Mouse (Mus musculus): ENCODE results near the gene Fam205c.
A peak's percentile ranks its signal among the peaks of the same experiment; 100 is the strongest.
"Not testable (repeated sequence)": the region's sequence is repeated elsewhere in the genome, so short reads cannot be mapped to it uniquely, and the experiment has no call there.

Fam205c gene

GRCm38 (mm10) chr4:42877657-42878056 lies 3.6 kb upstream of the Fam205c start:
- DNase-seq (ENCODE audit: low read depth, low spot score): no peak

DNA sequence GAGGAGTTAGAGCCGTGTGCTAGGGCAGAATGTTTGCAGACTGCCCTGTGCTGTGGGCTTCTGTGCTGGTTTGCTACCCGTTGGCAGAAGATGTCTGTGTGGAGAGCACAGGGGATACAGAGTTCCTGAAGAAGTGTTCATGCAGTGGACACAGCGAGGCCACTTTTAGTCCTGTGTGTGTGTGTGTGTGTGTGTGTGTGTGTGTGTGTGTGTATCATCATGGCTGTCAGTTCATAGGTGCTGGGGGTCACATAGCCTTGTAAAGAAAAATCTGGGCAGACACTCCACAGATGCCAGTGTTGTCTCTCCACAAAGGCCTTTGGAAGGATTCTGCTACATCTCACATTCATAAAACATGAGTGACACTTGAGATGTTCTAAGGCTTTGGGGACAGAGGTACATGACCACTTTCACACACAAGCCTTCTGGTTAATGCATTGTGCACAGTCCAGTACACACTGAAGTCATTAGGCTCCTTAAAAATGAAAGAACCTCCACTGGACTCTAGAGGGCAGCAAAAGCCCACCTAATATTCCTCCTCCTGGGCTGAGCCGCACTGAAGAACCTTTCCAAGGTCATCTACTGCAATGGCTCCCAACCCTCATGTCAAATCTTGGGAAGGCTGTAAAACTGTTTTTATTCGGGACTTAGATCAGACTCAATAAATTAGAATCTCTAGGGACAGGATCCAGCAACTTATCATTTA lies 2.7 kb upstream of the Fam205c start:
- peak; percentile 75 for DNase-seq (ENCODE audit: low read depth, low spot score)

DNA sequence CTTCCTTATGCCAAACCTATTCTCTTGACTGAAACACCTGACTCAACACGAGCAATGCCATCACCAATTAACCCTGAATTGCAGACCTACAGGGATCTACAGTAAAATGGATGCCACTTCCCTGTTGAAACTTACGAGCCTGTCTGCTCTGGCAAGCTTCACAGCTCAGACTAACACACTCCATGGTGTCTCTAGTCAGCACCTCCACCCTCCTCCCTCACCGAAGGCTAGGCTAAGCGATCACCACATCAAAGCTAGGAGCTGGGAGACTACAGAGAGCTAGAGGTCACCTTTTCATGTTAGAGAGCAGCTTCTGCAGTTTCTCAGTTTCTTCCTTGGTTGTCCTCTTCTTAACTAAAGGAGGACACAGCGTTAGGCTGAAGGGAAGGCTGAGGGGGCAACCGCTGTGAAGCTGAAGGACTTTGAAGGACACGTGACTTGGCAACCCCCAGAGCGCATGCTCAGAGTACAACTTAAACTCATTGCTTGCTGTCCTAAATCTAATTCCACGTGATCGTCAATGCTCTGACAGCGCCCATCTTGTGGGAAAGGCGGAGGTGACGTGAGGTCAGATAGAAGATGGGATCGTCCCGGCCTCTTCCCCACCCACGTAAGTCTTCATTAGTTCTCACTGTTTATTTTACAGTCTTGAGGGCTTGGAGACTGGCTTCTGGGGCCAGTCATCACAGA lies 1.1 kb downstream of the Fam205c start:
- DNase-seq (ENCODE audit: low read depth, low spot score): no peak

GRCm38 (mm10) chr4:42872151-42872550 lies 1.9 kb downstream of the Fam205c start:
- no peak for DNase-seq (ENCODE audit: low read depth, low spot score)

GRCm38 (mm10) chr4:42870748-42871147 lies 3.3 kb downstream of the Fam205c start:
- DNase-seq (ENCODE audit: low read depth, low spot score): no peak

- no peak for DNase-seq (ENCODE audit: low read depth, low spot score)
Measured at GRCm38 (mm10) chr4:42868193-42868592, 5.8 kb downstream of the Fam205c start.

DNA sequence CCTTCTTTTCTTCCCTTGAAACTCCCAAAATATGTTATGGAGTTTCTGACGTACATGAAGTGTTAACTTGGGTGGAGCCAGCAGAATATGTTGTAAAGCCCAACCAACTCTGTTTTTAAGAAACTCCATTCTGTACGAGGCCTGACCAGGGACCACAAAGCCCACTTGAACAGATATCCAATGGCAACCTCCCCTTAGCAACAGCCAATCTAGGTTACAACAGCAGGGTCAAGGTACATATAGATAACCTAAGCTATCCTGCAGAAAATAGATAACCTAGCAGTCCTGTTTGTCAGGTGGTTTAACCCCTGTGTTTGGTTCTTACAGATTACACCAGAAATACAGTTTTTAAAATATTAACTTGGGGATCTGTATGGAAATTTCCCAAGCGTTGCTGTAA lies 6.6 kb downstream of the Fam205c start:
- no peak for DNase-seq (ENCODE audit: low read depth, low spot score)

- DNase-seq (ENCODE audit: low read depth, low spot score): not testable (repeated sequence)
Measured at GRCm38 (mm10) chr4:42863487-42863886, 10.5 kb downstream of the Fam205c start.

DNA sequence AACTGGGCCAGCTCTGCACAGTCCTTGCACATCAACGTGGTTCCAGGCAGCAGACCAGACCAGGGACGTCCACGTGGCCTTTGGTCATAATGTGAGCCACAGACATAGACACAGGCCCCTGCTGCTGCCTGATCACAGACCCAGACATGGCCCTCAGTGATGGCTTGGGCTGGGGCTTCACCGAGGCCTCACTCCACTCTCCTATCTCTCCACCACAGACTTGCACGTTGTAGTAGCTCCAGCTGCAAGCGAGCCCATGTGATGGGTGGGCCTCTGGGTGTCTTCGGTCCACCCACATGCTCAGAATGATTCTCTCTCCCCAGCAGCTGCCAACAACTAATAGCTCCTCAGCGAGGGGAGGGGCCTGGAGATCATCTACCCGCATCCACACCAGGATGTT lies 13.6 kb downstream of the Fam205c start:
- not testable (repeated sequence) for DNase-seq (ENCODE audit: low read depth, low spot score)

DNA sequence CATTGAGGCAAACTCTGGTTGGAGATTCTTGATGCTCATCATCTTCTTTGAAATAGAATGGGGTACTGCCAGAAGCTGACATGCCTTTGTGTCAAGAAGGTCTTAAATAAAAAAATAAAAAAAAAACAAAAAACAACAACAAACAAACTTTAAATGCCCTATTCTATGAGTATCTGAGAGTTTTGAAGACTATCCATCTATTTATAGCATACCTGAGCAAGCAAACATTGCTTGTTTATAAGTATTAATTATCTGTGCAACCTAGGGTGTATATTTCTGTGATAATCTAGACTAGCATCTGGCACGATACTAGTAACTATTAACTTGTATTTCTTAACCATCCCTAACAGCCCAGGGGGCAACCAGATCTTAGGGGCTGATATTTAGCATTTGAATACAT lies 17.4 kb downstream of the Fam205c start, which contains the start of gene Gm12394:
Gene Gm12394, minus strand, starts transcription at position 101 of the 400 bp plus-strand sequence.
- DNase-seq (ENCODE audit: low read depth, low spot score): not testable (repeated sequence)

GRCm38 (mm10) chr4:42853788-42854187 lies 20.2 kb downstream of the Fam205c start, which contains the start of gene Fam205a1:
Gene Fam205a1, minus strand, starts transcription at chr4:42853888.
- not testable (repeated sequence) for DNase-seq (ENCODE audit: low read depth, low spot score)

Measured in mesoderm, embryonic 11.5 days (tissue).